Mouse (Mus musculus): ENCODE measurements around the gene Atp9a.

Atp9a gene

GRCm38 (mm10) chr2:168738854-168739253, 3.4 kb downstream of the Atp9a start:
- no peak for DNase-seq

GRCm38 (mm10) chr2:168737878-168738277, 4.3 kb downstream of the Atp9a start:
- DNase-seq = no peak

- peak; percentile 74 for DNase-seq
These were observed 8.2 kb downstream of the Atp9a start for GRCm38 (mm10) chr2:168734023-168734422.

- no peak for DNase-seq
These were observed 11.0 kb downstream of the Atp9a start for GRCm38 (mm10) chr2:168731258-168731657.

- DNase-seq = no peak
These were observed 12.5 kb downstream of the Atp9a start for GRCm38 (mm10) chr2:168729736-168730135.

GRCm38 (mm10) chr2:168728045-168728444, 14.2 kb downstream of the Atp9a start:
- no peak for DNase-seq

- no peak for DNase-seq
These were observed 16.2 kb downstream of the Atp9a start for GRCm38 (mm10) chr2:168726007-168726406.

- no peak for DNase-seq
These were observed 20.9 kb downstream of the Atp9a start for GRCm38 (mm10) chr2:168721313-168721712.

- no peak for DNase-seq
These were observed 22.5 kb downstream of the Atp9a start for GRCm38 (mm10) chr2:168719742-168720141.

GRCm38 (mm10) chr2:168718735-168719134, 23.5 kb downstream of the Atp9a start:
- no peak for DNase-seq

GRCm38 (mm10) chr2:168718267-168718666, 23.9 kb downstream of the Atp9a start:
- DNase-seq = no peak

GRCm38 (mm10) chr2:168712199-168713176, 29.7 kb downstream of the Atp9a start:
- DNase-seq = no peak

GRCm38 (mm10) chr2:168710979-168711378, 31.2 kb downstream of the Atp9a start:
- no peak for DNase-seq

- DNase-seq = no peak
These were observed 34.4 kb downstream of the Atp9a start for GRCm38 (mm10) chr2:168707766-168708165.

- no peak for DNase-seq
These were observed 39.9 kb downstream of the Atp9a start for GRCm38 (mm10) chr2:168702266-168702665.

GRCm38 (mm10) chr2:168695027-168695403, 47.2 kb downstream of the Atp9a start:
- no peak for DNase-seq

- DNase-seq = no peak
These were observed 47.7 kb downstream of the Atp9a start for GRCm38 (mm10) chr2:168694379-168695026.

- DNase-seq = peak; percentile 57
These were observed 50.4 kb downstream of the Atp9a start for GRCm38 (mm10) chr2:168691774-168692173.

- no peak for DNase-seq
These were observed 54.9 kb downstream of the Atp9a start for GRCm38 (mm10) chr2:168687326-168687725.

- no peak for DNase-seq
These were observed 56.3 kb downstream of the Atp9a start for GRCm38 (mm10) chr2:168685909-168686308.

- no peak for DNase-seq
These were observed 57.5 kb downstream of the Atp9a start for GRCm38 (mm10) chr2:168684695-168685094.

- DNase-seq = no peak
These were observed 58.6 kb downstream of the Atp9a start for GRCm38 (mm10) chr2:168683520-168684150.

GRCm38 (mm10) chr2:168682721-168683120, 59.5 kb downstream of the Atp9a start:
- no peak for DNase-seq

- no peak for DNase-seq
These were observed 60.7 kb downstream of the Atp9a start for GRCm38 (mm10) chr2:168681531-168681930.

All from cerebellum, adult 11 months (tissue).